Mouse (Mus musculus) intestine, postnatal 0 days (tissue): Measurements from ENCODE around the gene Zfp280b. TPM values are rescaled to one million over a fixed set of nuclear protein-coding genes. Genes with fewer than 3 reads are reported as not detected.

Experiments
- ATAC-seq: fragments of 200-750 bp; cut with Nextera tagmentation; 2 replicates; pipeline ENCODE4 v1.8.0; 2017; ENCODE audit warnings: mild to moderate bottlenecking, moderate TSS enrichment, moderate library complexity
- H3K27ac ChIP-seq: fragments of 300-500 bp; sonication (generic); 2 replicates; pipeline ENCODE4 v1.5.1; 2014; ENCODE audit warnings: mild to moderate bottlenecking, low read depth, low read length, moderate library complexity
- H3K27me3 ChIP-seq: fragments of 300-500 bp; sonication (generic); replicated peaks from 2 replicates; pipeline ENCODE4 v1.6.1; 2014; ENCODE audit warnings: low read length, mixed read lengths; ENCODE audit not compliant: control insufficient read depth, insufficient read depth
- H3K36me3 ChIP-seq: fragments of 300-500 bp; sonication (generic); 2 replicates; pipeline ENCODE4 v1.6.1; 2014; ENCODE audit warnings: mild to moderate bottlenecking, moderate library complexity; ENCODE audit not compliant: control insufficient read depth, insufficient read depth
- H3K4me1 ChIP-seq: fragments of 300-500 bp; sonication (generic); replicated peaks from 2 replicates; pipeline ENCODE4 v1.6.1; 2014; ENCODE audit warnings: antibody characterized with exemption, low read length, mixed read lengths; ENCODE audit not compliant: control insufficient read depth, insufficient read depth
- H3K4me2 ChIP-seq: fragments of 300-500 bp; sonication (generic); replicated peaks from 2 replicates; pipeline ENCODE4 v1.6.1; 2014; ENCODE audit warnings: low read depth, mild to moderate bottlenecking, moderate library complexity
- H3K4me3 ChIP-seq: fragments of 300-500 bp; sonication (generic); 2 replicates; pipeline ENCODE4 v1.5.1; 2014; ENCODE audit warnings: low read depth, low read length
- H3K9ac ChIP-seq: fragments of 300-500 bp; sonication (generic); 2 replicates; pipeline ENCODE4 v1.6.1; 2014; ENCODE audit warnings: mild to moderate bottlenecking, low read depth, low read length
- H3K9me3 ChIP-seq: fragments of 300-500 bp; sonication (generic); 2 replicates; pipeline ENCODE4 v1.6.1; 2016; ENCODE audit warnings: mixed run types; ENCODE audit not compliant: control insufficient read depth
- CTCF ChIP-seq: sonication (generic); IDR thresholded peaks from 2 replicates; pipeline ENCODE4 v1.5.1; 2016; ENCODE audit warnings: low read depth, mild to moderate bottlenecking, control low read depth, antibody characterized with exemption, moderate library complexity
- WGBS: fragments of 180-500 bp; shearing (Covaris S2); extraction: QIAGEN DNeasy Blood & Tissue Kit; methylation state at CpG from one replicate; pipeline ENCODE4 v1.1.7; 2014; 5-methylcytosine and 5-hydroxymethylcytosine counted together
- polyA plus RNA-seq: library from polyadenylated mRNA; unstranded; fragments of >200 nt; fragmentation: Nextera tagmentation; extraction: Ambion mirVana; gene quantifications from 2 replicates; pipeline ENCODE4 v1.2.1, GENCODE M21; 2015

Zfp280b gene
- polyA plus RNA-seq, 1 experiment from 2014 or later, result 7.4 TPM

- Histone ChIP-seq H3K4me2 (no peak overlapping the region), H3K4me3 (no peak overlapping the region), H3K9me3 (no peaks in the 10 kb centered on the region), H3K36me3 (peaks cover 34% of the 10 kb centered on the region), H3K27me3 (no peaks in the 10 kb centered on the region), H3K27ac (no peak overlapping the region), H3K9ac (no peak overlapping the region), H3K4me1 (peaks cover 4% of the 10 kb centered on the region; the same call in 1 of the 2 replicates)
- ATAC-seq, result no peak
- no peak for TF ChIP-seq CTCF
Measured at GRCm38 (mm10) chr10:76035277-76035676, 2.8 kb downstream of the Zfp280b start.

GRCm38 (mm10) chr10:76036962-76037361 is 4.5 kb downstream of the Zfp280b start:
- WGBS, result 93% methylated on average over 5 of the region's 5 CpGs
- Histone ChIP-seq H3K27me3 (no peaks in the 10 kb centered on the region), H3K4me2 (no peak overlapping the region), H3K4me3 (no peak overlapping the region), H3K36me3 (peaks cover 38% of the 10 kb centered on the region), H3K27ac (no peak overlapping the region), H3K9me3 (no peaks in the 10 kb centered on the region), H3K9ac (no peak overlapping the region), H3K4me1 (peaks cover 4% of the 10 kb centered on the region; the same call in 1 of the 2 replicates)
- no peak for ATAC-seq
- TF ChIP-seq CTCF, result no peak

GRCm38 (mm10) chr10:76045343-76045742 is 12.9 kb downstream of the Zfp280b start:
- H3K36me3 ChIP-seq, result peaks cover 9% of the 10 kb centered on the region
- H3K9ac ChIP-seq, result no peak overlapping the region
- no peak for ATAC-seq
- H3K9me3 ChIP-seq, result no peaks in the 10 kb centered on the region
- no peak overlapping the region for H3K4me2 ChIP-seq
- H3K4me1 ChIP-seq, result no peaks in the 10 kb centered on the region
- TF ChIP-seq CTCF, result no peak
- 54% methylated on average over 5 of the region's 5 CpGs for WGBS
- no peak overlapping the region for H3K27ac ChIP-seq
- no peaks in the 10 kb centered on the region for H3K27me3 ChIP-seq
- no peak overlapping the region for H3K4me3 ChIP-seq

GRCm38 (mm10) chr10:76046754-76047153 is 14.3 kb downstream of the Zfp280b start:
- WGBS, result 4% methylated on average over 1 of the region's 1 CpGs

GRCm38 (mm10) chr10:76047182-76047869 is 14.9 kb downstream of the Zfp280b start:
- H3K4me3 ChIP-seq, result no peak overlapping the region
- ATAC-seq, result no peak
- H3K36me3 ChIP-seq, result peaks cover 6% of the 10 kb centered on the region; the same call in 1 of the 2 replicates
- 21% methylated on average over 5 of the region's 5 CpGs for WGBS
- no peak for TF ChIP-seq CTCF
- H3K4me1 ChIP-seq, result no peaks in the 10 kb centered on the region
- no peaks in the 10 kb centered on the region for H3K27me3 ChIP-seq
- no peak overlapping the region for H3K4me2 ChIP-seq
- H3K9ac ChIP-seq, result no peak overlapping the region
- H3K9me3 ChIP-seq, result no peaks in the 10 kb centered on the region
- no peak overlapping the region for H3K27ac ChIP-seq

More at GRCm38 (mm10) chr10:76046754-76047153, 14.3 kb downstream of the Zfp280b start:
- no peak for ATAC-seq
- Histone ChIP-seq H3K4me2 (no peak overlapping the region), H3K36me3 (peaks cover 6% of the 10 kb centered on the region; the same call in 1 of the 2 replicates), H3K9me3 (no peaks in the 10 kb centered on the region), H3K27ac (no peak overlapping the region), H3K9ac (no peak overlapping the region), H3K27me3 (no peaks in the 10 kb centered on the region), H3K4me3 (no peak overlapping the region), H3K4me1 (no peaks in the 10 kb centered on the region)
- TF ChIP-seq CTCF, result no peak

GRCm38 (mm10) chr10:76048967-76049366 is 16.5 kb downstream of the Zfp280b start:
- WGBS, result 8% methylated on average over 6 of the region's 6 CpGs
- H3K9ac ChIP-seq, result no peak overlapping the region

More at GRCm38 (mm10) chr10:76048967-76049366, 16.5 kb downstream of the Zfp280b start:
- Histone ChIP-seq H3K27me3 (no peaks in the 10 kb centered on the region), H3K4me1 (no peaks in the 10 kb centered on the region), H3K4me3 (no peak overlapping the region), H3K27ac (no peak overlapping the region), H3K36me3 (0 out of 2 replicates have a peak, but pooled peaks cover 5% of the 10 kb centered on the region), H3K9me3 (no peaks in the 10 kb centered on the region), H3K4me2 (no peak overlapping the region)
- no peak for ATAC-seq
- no peak for TF ChIP-seq CTCF
